Mouse (Mus musculus) MEL (cell line): Measurements from ENCODE around the gene H2-M5. TPM values are rescaled to one million over a fixed set of nuclear protein-coding genes. Genes with fewer than 3 reads are reported as not detected.

Experiments used
- polyA plus RNA-seq, 2 experiments: library from polyadenylated mRNA; stranded (reverse) in 1 of 2; unstranded in 1 of 2; fragments of >175 nt in 1 of 2; fragments of >200 nt in 1 of 2; gene quantifications; 2 replicates each; pipeline versions ENCODE4 v1.2.1 to v1.2.4; 2012; ENCODE audit warnings: low replicate concordance in 2 of 2, low read depth in 1 of 2; ENCODE audit not compliant: insufficient read length in 2 of 2, insufficient read depth in 1 of 2, missing spikeins in 1 of 2
- total RNA-seq: library from RNA; depleted of rRNA; stranded (reverse); fragments of 300-350 nt; gene quantifications from 2 replicates; pipeline ENCODE4 v1.2.3, GENCODE M21; 2012; rRNA removed

Gene H2-M5
- total and polyA plus RNA-seq, 3 experiments, result not detected

Other genes starting within 250 kb of the H2-M5 start
- not detected in 2 replicates for gene H2-M10.5, start 216.6 kb downstream of the H2-M5 start, total RNA-seq
- gene H2-M10.5, start 216.6 kb downstream of the H2-M5 start, polyA plus RNA-seq, result not detected
- not detected in 2 replicates for gene H2-M10.6, start 177.4 kb downstream of the H2-M5 start, total RNA-seq
- not detected for gene H2-M10.6, start 177.4 kb downstream of the H2-M5 start, polyA plus RNA-seq
- gene Trim26, start 152.4 kb downstream of the H2-M5 start, total RNA-seq, result 4.9 and 5.6 TPM in 2 replicates
- gene Trim26, start 152.4 kb downstream of the H2-M5 start, polyA plus RNA-seq, result 10 to 100 TPM in 1 of 2 experiments, not detected in 1; 12.4 TPM
- not detected in 2 replicates for gene Trim15, start 122.3 kb downstream of the H2-M5 start, total RNA-seq
- under 1 TPM in 1 of 2 experiments, not detected in 1; 0.07 TPM for gene Trim15, start 122.3 kb downstream of the H2-M5 start, polyA plus RNA-seq
- 20.6 and 30.2 TPM in 2 replicates for gene Trim10, start 120.0 kb downstream of the H2-M5 start, total RNA-seq
- 10 to 100 TPM in 1 of 2 experiments, not detected in 1; 30.4 TPM for gene Trim10, start 120.0 kb downstream of the H2-M5 start, polyA plus RNA-seq
- gene Trim40, start 99.4 kb downstream of the H2-M5 start, total RNA-seq, result 0.04 TPM in 1 of 2 replicates, not detected in the other
- under 1 TPM in 1 of 2 experiments, not detected in 1; 0.04 TPM for gene Trim40, start 99.4 kb downstream of the H2-M5 start, polyA plus RNA-seq
- not detected in 2 replicates for gene Trim31, start 91.4 kb downstream of the H2-M5 start, total RNA-seq
- not detected for gene Trim31, start 91.4 kb downstream of the H2-M5 start, polyA plus RNA-seq
- not detected in 2 replicates for gene Rnf39, start 46.6 kb downstream of the H2-M5 start, total RNA-seq
- gene Rnf39, start 46.6 kb downstream of the H2-M5 start, polyA plus RNA-seq, result under 1 TPM in 1 of 2 experiments, not detected in 1; 0.18 TPM
- gene Ppp1r11, start 37.8 kb downstream of the H2-M5 start, total RNA-seq, result 128 and 138 TPM in 2 replicates
- gene Ppp1r11, start 37.8 kb downstream of the H2-M5 start, polyA plus RNA-seq, result 100 to 1,000 TPM in 1 of 2 experiments, not detected in 1; 146 TPM
- 20.5 and 26.4 TPM in 2 replicates for gene Znrd1, start 31.0 kb downstream of the H2-M5 start, total RNA-seq
- gene Znrd1, start 31.0 kb downstream of the H2-M5 start, polyA plus RNA-seq, result 10 to 100 TPM in 1 of 2 experiments, not detected in 1; 38.2 TPM
- gene Znrd1as, start 30.9 kb downstream of the H2-M5 start, total RNA-seq, result 2.8 and 3.4 TPM in 2 replicates
- gene Znrd1as, start 30.9 kb downstream of the H2-M5 start, polyA plus RNA-seq, result 1 to 10 TPM in 1 of 2 experiments, not detected in 1; 1.8 TPM
- not detected in 2 replicates for gene 2410137M14Rik, start 8.3 kb downstream of the H2-M5 start, total RNA-seq
- gene 2410137M14Rik, start 8.3 kb downstream of the H2-M5 start, polyA plus RNA-seq, result not detected
- gene Zfp57, start 11.6 kb upstream of the H2-M5 start, total RNA-seq, result not detected in 2 replicates
- not detected for gene Zfp57, start 11.6 kb upstream of the H2-M5 start, polyA plus RNA-seq
- gene Mog, start 33.9 kb upstream of the H2-M5 start, total RNA-seq, result not detected in 2 replicates
- gene Mog, start 33.9 kb upstream of the H2-M5 start, polyA plus RNA-seq, result not detected
- gene Gabbr1, start 56.4 kb upstream of the H2-M5 start, total RNA-seq, result 1.5 and 2.2 TPM in 2 replicates
- 10 to 100 TPM in 1 of 2 experiments, not detected in 1; 14.6 TPM for gene Gabbr1, start 56.4 kb upstream of the H2-M5 start, polyA plus RNA-seq
- 0.08 TPM in 1 of 2 replicates, not detected in the other for gene Olfr90, start 99.0 kb upstream of the H2-M5 start, total RNA-seq
- under 1 TPM in 1 of 2 experiments, not detected in 1; 0.08 TPM for gene Olfr90, start 99.0 kb upstream of the H2-M5 start, polyA plus RNA-seq
- gene Olfr91, start 108.7 kb upstream of the H2-M5 start, total RNA-seq, result not detected in 2 replicates
- not detected for gene Olfr91, start 108.7 kb upstream of the H2-M5 start, polyA plus RNA-seq
- not detected in 2 replicates for gene Olfr92, start 130.6 kb upstream of the H2-M5 start, total RNA-seq
- not detected for gene Olfr92, start 130.6 kb upstream of the H2-M5 start, polyA plus RNA-seq
- gene Olfr93, start 172.0 kb upstream of the H2-M5 start, total RNA-seq, result not detected in 2 replicates
- not detected for gene Olfr93, start 172.0 kb upstream of the H2-M5 start, polyA plus RNA-seq
- gene Ubd, start 204.4 kb upstream of the H2-M5 start, total RNA-seq, result not detected in 2 replicates
- not detected for gene Ubd, start 204.4 kb upstream of the H2-M5 start, polyA plus RNA-seq
- not detected in 2 replicates for gene Olfr94, start 211.5 kb upstream of the H2-M5 start, total RNA-seq
- not detected for gene Olfr94, start 211.5 kb upstream of the H2-M5 start, polyA plus RNA-seq
- gene Olfr95, start 223.6 kb upstream of the H2-M5 start, total RNA-seq, result not detected in 2 replicates
- not detected for gene Olfr95, start 223.6 kb upstream of the H2-M5 start, polyA plus RNA-seq
- gene Olfr96, start 230.6 kb upstream of the H2-M5 start, total RNA-seq, result not detected in 2 replicates
- not detected for gene Olfr96, start 230.6 kb upstream of the H2-M5 start, polyA plus RNA-seq
- not detected in 2 replicates for gene Olfr97, start 247.8 kb upstream of the H2-M5 start, total RNA-seq
- gene Olfr97, start 247.8 kb upstream of the H2-M5 start, polyA plus RNA-seq, result not detected